Mouse (Mus musculus): ENCODE results near the gene Znhit2.

DNA sequence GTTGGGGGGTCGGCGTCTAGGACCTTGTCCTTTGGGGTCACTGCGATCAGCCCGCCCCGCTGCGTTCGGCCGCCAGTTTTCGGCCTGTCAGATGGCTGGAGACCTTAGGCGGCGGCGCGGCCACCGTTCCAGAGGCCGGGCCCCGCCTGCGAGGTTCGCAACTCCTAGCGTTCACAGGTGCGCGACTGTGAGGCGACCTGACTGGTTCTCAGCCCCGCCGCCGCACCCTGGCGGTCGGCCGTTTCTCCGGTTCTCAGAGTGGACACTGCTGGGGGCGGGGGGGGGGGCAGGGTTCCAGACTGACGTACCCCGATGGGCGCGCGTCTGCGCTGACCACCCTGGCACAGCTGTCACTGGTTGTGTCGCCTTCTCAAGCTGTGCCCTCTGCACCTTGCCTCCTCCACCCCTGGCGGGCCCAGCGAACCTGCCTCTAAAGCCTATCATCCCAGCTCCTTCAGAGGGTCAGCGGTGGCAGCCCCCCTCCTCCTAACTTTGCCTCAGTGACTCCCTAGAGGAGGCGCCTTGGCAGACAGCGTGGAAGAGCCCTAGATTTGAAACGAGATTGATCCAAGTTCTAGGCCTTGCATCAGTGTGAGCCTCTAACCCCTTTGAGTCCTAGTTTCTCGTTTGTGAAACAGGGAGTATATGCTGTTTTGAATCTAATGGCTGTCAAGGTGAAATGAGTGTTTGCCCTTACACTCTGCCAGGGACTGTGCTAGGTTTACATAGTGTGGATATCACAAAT, 13.7 kb upstream of the Znhit2 start:
- TF ChIP-seq CTCF (IDR thresholded peaks at IDR 0.05; ENCODE audit: borderline replicate concordance, control insufficient read depth, extremely low read depth, insufficient read depth, low read length, poor library complexity) (no peak), POLR2A (IDR thresholded peaks at IDR 0.05; ENCODE audit: control insufficient read depth, extremely low read depth, insufficient read depth, low read length, poor library complexity) (no peak)
